Mouse (Mus musculus) R1 (cell line): ENCODE measurements at regions not wholly inside any gene's neighbourhood (a gene's known extent, or its start where the extent isn't known, plus 50 kb on each side); places are given as distances from the start of the nearest gene placed in this dataset.

Source experiments
- DNase-seq: peaks from one replicate; pipeline ENCODE4 v3.0.0-alpha.2; 2018; ENCODE audit warnings: low read depth, low spot score

GRCm38 (mm10) chr9:61677037-61677436 lies 237.3 kb downstream of the Rplp1 start:
- no peak for DNase-seq

- DNase-seq: peak; percentile 21
Observed at GRCm38 (mm10) chr9:61675366-61675765, 239.0 kb downstream of the Rplp1 start.

GRCm38 (mm10) chr9:61673575-61674203 lies 240.7 kb downstream of the Rplp1 start:
- DNase-seq: no peak

GRCm38 (mm10) chr9:61670986-61671385 lies 243.4 kb downstream of the Rplp1 start:
- DNase-seq: peak; percentile 25

- DNase-seq: peak; percentile 86
Observed at GRCm38 (mm10) chr9:61669729-61670520, 244.4 kb downstream of the Rplp1 start.

- DNase-seq: no peak
Observed at GRCm38 (mm10) chr9:61668723-61669122, 245.6 kb downstream of the Rplp1 start.

GRCm38 (mm10) chr9:61668157-61668697 lies 246.1 kb downstream of the Rplp1 start:
- DNase-seq: peak; percentile 85

GRCm38 (mm10) chr9:61667453-61668074 lies 246.8 kb downstream of the Rplp1 start:
- DNase-seq: peak; percentile 91

- no peak for DNase-seq
Observed at GRCm38 (mm10) chr9:61666761-61667332, 247.5 kb downstream of the Rplp1 start.

GRCm38 (mm10) chr9:61666118-61666517 lies 248.2 kb downstream of the Rplp1 start:
- DNase-seq: no peak

- no peak for DNase-seq
Observed at GRCm38 (mm10) chr9:61665254-61665653, 249.1 kb downstream of the Rplp1 start.

GRCm38 (mm10) chr9:61664000-61664622 lies 250.2 kb downstream of the Rplp1 start:
- no peak for DNase-seq

GRCm38 (mm10) chr9:61662055-61663028 lies 252.0 kb downstream of the Rplp1 start:
- no peak for DNase-seq

- DNase-seq: no peak
Observed at GRCm38 (mm10) chr9:61660191-61660590, 254.2 kb downstream of the Rplp1 start.

GRCm38 (mm10) chr9:61657996-61658395 lies 256.3 kb downstream of the Rplp1 start:
- no peak for DNase-seq

- peak; percentile 79 for DNase-seq
Observed at GRCm38 (mm10) chr9:61655433-61655981, 258.8 kb downstream of the Rplp1 start.

- DNase-seq: no peak
Observed at GRCm38 (mm10) chr9:61645661-61646425, 268.5 kb downstream of the Rplp1 start.

- DNase-seq: no peak
Observed at GRCm38 (mm10) chr9:61640739-61641138, 268.6 kb downstream of the Tle3 start.

- no peak for DNase-seq
Observed at GRCm38 (mm10) chr9:61638908-61639307, 266.7 kb downstream of the Tle3 start.
